Mouse (Mus musculus) CH12.LX (cell line): ENCODE measurements around the gene Wdfy3.

ENCODE experiments used
- BHLHE40 ChIP-seq: IDR thresholded peaks from 2 replicates; pipeline ENCODE4 v1.6.1; 2011; ENCODE audit warnings: mild to moderate bottlenecking, low read depth, low read length, improper control_type of control experiment
- CHD1 ChIP-seq: IDR thresholded peaks from 2 replicates; pipeline ENCODE4 v1.6.1; 2012; ENCODE audit warnings: low read depth, low read length, improper control_type of control experiment, inconsistent platforms
- CTCF ChIP-seq, 2 experiments: IDR thresholded peaks in 1 of 2; conservative IDR thresholded peaks in 1 of 2; 2 replicates each; pipeline ENCODE4 v1.5.1; 2011 to 2012; ENCODE audit warnings: low read depth in 2 of 2, low read length in 2 of 2, improper control_type of control experiment in 1 of 2, inconsistent platforms in 1 of 2, mild to moderate bottlenecking in 1 of 2, moderate library complexity in 1 of 2
- JUN ChIP-seq: IDR thresholded peaks from 2 replicates; pipeline ENCODE4 v1.6.1; 2011; ENCODE audit warnings: low read depth, mild to moderate bottlenecking, low read length, improper control_type of control experiment, moderate library complexity; ENCODE audit not compliant: insufficient read depth
- MAFK ChIP-seq: IDR thresholded peaks from 2 replicates; pipeline ENCODE4 v1.6.1; 2011; ENCODE audit warnings: low read length, improper control_type of control experiment; ENCODE audit not compliant: insufficient replicate concordance
- MEF2A ChIP-seq: IDR thresholded peaks from 2 replicates; pipeline ENCODE4 v1.6.1; 2014; ENCODE audit warnings: low read depth, mild to moderate bottlenecking, inconsistent platforms, low read length, improper control_type of control experiment, borderline replicate concordance
- MYC ChIP-seq: IDR thresholded peaks from 2 replicates; pipeline ENCODE4 v1.6.1; 2011; ENCODE audit warnings: low read depth, mild to moderate bottlenecking, improper control_type of control experiment, low read length
- NRF1 ChIP-seq: IDR thresholded peaks from 2 replicates; pipeline ENCODE4 v1.6.1; 2014; ENCODE audit warnings: low read depth, mild to moderate bottlenecking, inconsistent platforms, low read length, improper control_type of control experiment, moderate library complexity
- PAX5 ChIP-seq: IDR thresholded peaks from 2 replicates; pipeline ENCODE4 v1.6.1; 2012; ENCODE audit warnings: low read length, inconsistent platforms, mixed read lengths
- POLR2A ChIP-seq: IDR thresholded peaks from 2 replicates; pipeline ENCODE4 v1.6.1; 2011; ENCODE audit warnings: low read depth, mild to moderate bottlenecking, improper control_type of control experiment, low read length
- POLR2AphosphoS2 ChIP-seq: IDR thresholded peaks from 2 replicates; pipeline ENCODE4 v1.6.1; 2011; ENCODE audit warnings: low read depth, low read length, improper control_type of control experiment
- RAD21 ChIP-seq: IDR thresholded peaks from 2 replicates; pipeline ENCODE4 v1.6.1; 2011; ENCODE audit warnings: low read depth, mild to moderate bottlenecking, low read length, improper control_type of control experiment, moderate library complexity
- ZC3H11A ChIP-seq: IDR thresholded peaks from 2 replicates; pipeline ENCODE4 v1.6.1; 2012; ENCODE audit warnings: low read depth, mild to moderate bottlenecking, inconsistent platforms, low read length, improper control_type of control experiment
- ZKSCAN1 ChIP-seq: IDR thresholded peaks from 2 replicates; pipeline ENCODE4 v1.6.1; 2012; ENCODE audit warnings: low read depth, inconsistent platforms, low read length, improper control_type of control experiment, borderline replicate concordance

DNA sequence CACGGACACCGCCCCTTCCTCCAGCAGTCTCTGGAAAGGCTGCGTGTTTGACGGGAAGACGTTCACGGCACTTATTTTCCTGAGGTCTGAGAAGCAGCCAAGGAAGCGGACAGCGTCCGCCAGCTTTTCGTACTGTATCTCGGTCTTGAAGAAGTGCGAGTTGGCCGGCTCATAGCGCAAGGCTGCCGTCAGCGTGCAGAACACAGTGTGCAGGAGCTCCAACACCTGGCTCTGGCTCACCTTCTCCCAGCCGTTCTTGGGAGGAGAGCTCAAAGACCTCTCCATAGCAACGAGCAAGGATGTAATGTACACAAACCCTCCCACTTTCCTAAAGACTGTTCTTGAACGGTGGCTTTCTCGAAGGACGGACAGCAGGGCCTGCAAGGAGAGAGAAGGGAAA, 132.4 kb downstream of the Wdfy3 start:
- TF ChIP-seq PAX5, result no peak
- TF ChIP-seq JUN, result no peak
- no peak for TF ChIP-seq POLR2A
- no peak for TF ChIP-seq POLR2AphosphoS2
- TF ChIP-seq RAD21, result no peak
- no peak for TF ChIP-seq ZC3H11A
- no peak for TF ChIP-seq CHD1
- no peak for TF ChIP-seq MAFK
- no peak for TF ChIP-seq MYC
- TF ChIP-seq NRF1, result no peak
- TF ChIP-seq MEF2A, result no peak
- no peak for TF ChIP-seq CTCF (conservative IDR thresholded peaks at IDR 0.05 in 1 of 2, IDR thresholded peaks at IDR 0.05 in 1 of 2; ENCODE audit: low read depth in 2 of 2, low read length in 2 of 2)
- no peak for TF ChIP-seq BHLHE40
- no peak for TF ChIP-seq ZKSCAN1
